Mouse (Mus musculus) ES-Bruce4 (cell line): ENCODE measurements around the gene Fbxo2.

ENCODE experiments used
- CTCF ChIP-seq: IDR thresholded peaks from one replicate; pipeline ENCODE4 v1.8.1; 2011; ENCODE audit warnings: low read depth, low read length
- POLR2A ChIP-seq: IDR thresholded peaks from one replicate; pipeline ENCODE4 v1.8.1; 2011; ENCODE audit warnings: low read length; ENCODE audit not compliant: insufficient read depth

DNA sequence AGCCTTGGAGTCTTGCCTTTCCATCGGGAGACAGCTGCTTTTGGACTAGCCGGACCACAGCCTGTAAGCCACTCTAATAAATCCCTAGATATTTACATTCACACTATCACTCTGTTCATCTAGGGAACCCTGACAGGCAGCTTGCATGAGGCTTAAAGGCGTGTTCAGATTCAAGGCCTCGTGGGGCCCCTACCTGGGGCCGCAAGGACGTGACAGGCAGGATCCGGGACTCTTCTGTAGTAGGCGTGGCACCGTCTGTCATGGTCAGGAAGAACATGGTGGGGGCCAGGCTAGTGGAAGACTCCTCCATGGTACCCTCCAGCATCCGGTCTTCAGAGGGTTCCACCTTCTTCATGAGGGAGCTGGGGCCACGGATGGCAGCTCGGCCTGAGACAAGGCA, 47.9 kb upstream of the Fbxo2 start:
- TF ChIP-seq POLR2A = no peak
- no peak for TF ChIP-seq CTCF
